Mouse (Mus musculus) liver, postnatal 0 days (tissue): Measurements from ENCODE around the gene Dhx35. TPM values are rescaled to one million over a fixed set of nuclear protein-coding genes. Genes with fewer than 3 reads are reported as not detected.

ENCODE experiments used
- ATAC-seq: fragments of 200-750 bp; cut with Nextera tagmentation; 2 replicates; pipeline ENCODE4 v1.8.0; 2017; ENCODE audit warnings: mild to moderate bottlenecking, moderate library complexity
- DNase-seq: peaks from one replicate; pipeline ENCODE4 v3.0.0-alpha.2; 2016
- H3K27ac ChIP-seq: fragments of 300-500 bp; sonication (generic); 2 replicates; pipeline ENCODE4 v1.5.1; 2014; ENCODE audit warnings: antibody characterized with exemption, moderate library complexity, mild to moderate bottlenecking, low read depth
- H3K27me3 ChIP-seq: fragments of 300-500 bp; sonication (generic); 2 replicates; pipeline ENCODE4 v1.6.1; 2014; ENCODE audit warnings: low read length, control low read depth, mixed read lengths; ENCODE audit not compliant: insufficient read depth
- H3K36me3 ChIP-seq: fragments of 300-500 bp; sonication (generic); replicated peaks from 2 replicates; pipeline ENCODE4 v1.6.1; 2014; ENCODE audit warnings: mild to moderate bottlenecking, control low read depth, low read length, moderate library complexity, mixed read lengths; ENCODE audit not compliant: insufficient read depth
- H3K4me1 ChIP-seq: fragments of 300-500 bp; sonication (generic); 2 replicates; pipeline ENCODE4 v1.6.1; 2014; ENCODE audit warnings: antibody characterized with exemption, mild to moderate bottlenecking, control low read depth; ENCODE audit not compliant: insufficient read depth
- H3K4me2 ChIP-seq: fragments of 300-500 bp; sonication (generic); 2 replicates; pipeline ENCODE4 v1.6.1; 2014; ENCODE audit warnings: low read depth, mild to moderate bottlenecking, low read length, moderate library complexity, mixed read lengths
- H3K4me3 ChIP-seq: fragments of 300-500 bp; sonication (generic); 2 replicates; pipeline ENCODE4 v1.5.1; 2014; ENCODE audit warnings: low read depth, low read length
- H3K9ac ChIP-seq: fragments of 300-500 bp; sonication (generic); replicated peaks from 2 replicates; pipeline ENCODE4 v1.6.1; 2014; ENCODE audit warnings: mild to moderate bottlenecking, moderate library complexity
- H3K9me3 ChIP-seq: fragments of 300-500 bp; sonication (generic); 2 replicates; pipeline ENCODE4 v1.6.1; 2016; ENCODE audit warnings: mild to moderate bottlenecking, control low read depth, low read length, mixed read lengths
- CTCF ChIP-seq: sonication (generic); IDR thresholded peaks from 2 replicates; pipeline ENCODE4 v1.5.1; 2016; ENCODE audit warnings: antibody characterized with exemption, low read depth
- EP300 ChIP-seq: IDR thresholded peaks from 2 replicates; pipeline ENCODE4 v1.6.1; 2016; ENCODE audit warnings: antibody characterized with exemption, low read depth, mild to moderate bottlenecking
- WGBS: fragments of 180-500 bp; shearing (Covaris S2); extraction: QIAGEN DNeasy Blood & Tissue Kit; methylation state at CpG from one replicate; pipeline ENCODE4 v1.1.7; 2014; ENCODE audit not compliant: insufficient replicate concordance; 5-methylcytosine and 5-hydroxymethylcytosine counted together
- polyA plus RNA-seq: library from polyadenylated mRNA; unstranded; fragments of >200 nt; fragmentation: Nextera tagmentation; extraction: Ambion mirVana; gene quantifications from 2 replicates; pipeline ENCODE4 v1.2.1, GENCODE M21; 2015

The Dhx35 gene
- polyA plus RNA-seq, 1 experiment from 2014 or later, result 3.6 TPM

DNA sequence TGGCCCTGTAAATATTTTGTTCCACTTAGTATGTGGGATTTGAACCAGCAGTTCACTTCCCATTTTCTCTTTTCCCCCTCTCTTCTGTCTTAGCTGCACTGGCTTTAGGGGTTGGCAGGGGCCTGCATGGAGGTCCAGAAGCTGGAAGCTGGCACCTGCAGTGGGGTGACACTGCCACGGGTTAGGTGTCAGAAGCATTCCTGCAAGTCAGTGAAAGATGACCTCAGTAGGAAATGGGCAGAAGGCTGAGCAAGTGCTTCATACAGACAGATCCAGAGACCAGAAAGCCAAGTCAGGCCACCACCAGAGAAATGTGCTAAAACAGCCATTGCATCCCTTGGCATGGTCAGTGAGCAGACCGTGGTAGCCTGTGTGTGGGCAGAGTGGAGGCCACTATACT, 66.5 kb downstream of the Dhx35 start:
- peaks cover 9% of the 10 kb centered on the region for H3K36me3 ChIP-seq
- H3K27ac ChIP-seq, result no peak overlapping the region
- DNase-seq (no peak), ATAC-seq (no peak)
- H3K4me2 ChIP-seq, result no peak overlapping the region
- no peaks in the 10 kb centered on the region for H3K9me3 ChIP-seq
- no peak overlapping the region for H3K9ac ChIP-seq
- no peak overlapping the region for H3K4me3 ChIP-seq
- TF ChIP-seq EP300, result no peak
- TF ChIP-seq CTCF, result no peak
- no peaks in the 10 kb centered on the region for H3K27me3 ChIP-seq
- 82% methylated on average over 2 of the region's 2 CpGs for WGBS
- no peaks in the 10 kb centered on the region for H3K4me1 ChIP-seq

DNA sequence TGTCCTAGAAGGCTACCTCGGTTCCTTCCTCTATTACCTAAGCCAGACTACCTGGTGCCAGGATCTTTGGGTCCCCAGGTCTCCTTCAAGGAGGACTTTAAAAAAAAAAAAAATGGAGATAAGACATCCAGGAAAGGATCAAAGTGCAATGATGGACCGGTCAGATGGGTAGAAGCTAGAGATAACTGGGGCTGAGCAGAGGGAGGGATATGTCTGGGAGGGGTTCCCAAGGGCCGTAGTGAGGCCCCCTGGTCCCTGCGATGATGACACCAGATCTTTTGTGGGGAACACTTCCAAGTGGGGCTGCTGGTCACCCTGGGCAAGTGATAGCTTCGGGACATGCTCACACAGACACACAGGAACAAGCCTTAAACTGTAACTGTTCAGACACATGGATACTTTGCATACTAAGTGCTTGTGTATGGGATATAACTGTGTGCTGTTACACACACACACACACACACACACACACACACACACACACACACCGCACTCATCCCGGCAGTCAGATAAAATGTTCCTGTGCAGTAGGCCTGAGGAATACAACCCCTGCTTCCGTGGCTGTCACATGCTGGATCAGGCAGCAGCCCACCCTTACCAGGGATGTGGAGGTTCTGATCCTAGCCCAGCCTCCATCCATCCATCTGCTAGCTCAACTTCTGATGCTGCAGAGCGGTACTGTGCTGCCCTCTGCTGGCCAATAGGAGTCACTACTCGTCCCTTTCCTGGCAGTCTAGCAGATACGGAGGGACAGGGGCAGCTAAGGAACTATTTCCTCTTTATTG, 68.9 kb downstream of the Dhx35 start:
- Histone ChIP-seq H3K4me3 (no peak overlapping the region), H3K36me3 (no peaks in the 10 kb centered on the region), H3K9ac (no peak overlapping the region), H3K27me3 (no peaks in the 10 kb centered on the region), H3K27ac (no peak overlapping the region), H3K4me2 (no peak overlapping the region), H3K4me1 (no peaks in the 10 kb centered on the region), H3K9me3 (no peaks in the 10 kb centered on the region)
- TF ChIP-seq CTCF (peak; percentile 99), EP300 (no peak)
- WGBS, result 47% methylated on average over 11 of the region's 11 CpGs
- ATAC-seq (peak; percentile 56; the same call in 1 of the 2 replicates), DNase-seq (peak; percentile 68)

- DNase-seq (no peak), ATAC-seq (0 out of 2 replicates have a peak, but pooled peaks have one; percentile 10)
- Histone ChIP-seq H3K4me2 (no peak overlapping the region), H3K4me1 (no peaks in the 10 kb centered on the region), H3K36me3 (no peaks in the 10 kb centered on the region), H3K27me3 (no peaks in the 10 kb centered on the region), H3K9me3 (no peaks in the 10 kb centered on the region), H3K9ac (no peak overlapping the region), H3K27ac (no peak overlapping the region), H3K4me3 (no peak overlapping the region)
- 73% methylated on average over 4 of the region's 4 CpGs for WGBS
- TF ChIP-seq CTCF (no peak), EP300 (no peak)
These were observed 69.5 kb downstream of the Dhx35 start for GRCm38 (mm10) chr2:158864126-158864458.

DNA sequence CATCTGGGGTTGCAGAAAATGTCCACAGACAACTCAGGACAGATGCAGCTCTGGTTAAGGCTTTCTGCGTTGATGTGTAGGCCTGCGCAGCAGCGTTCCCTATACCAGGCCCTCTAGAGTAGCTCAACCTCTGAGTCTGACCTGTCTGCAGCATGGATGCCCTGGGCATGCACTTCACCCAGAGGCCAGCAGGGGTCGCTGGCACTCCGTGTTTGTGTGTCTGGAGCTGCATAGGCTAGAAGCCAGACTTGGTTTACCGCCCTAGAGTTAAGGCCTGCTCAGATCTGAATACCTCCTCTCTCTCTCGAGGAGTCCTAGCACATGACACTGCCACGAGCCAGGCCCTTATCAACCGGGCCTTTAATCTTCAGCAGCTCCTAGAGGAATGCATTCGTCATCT, 70.8 kb downstream of the Dhx35 start:
- peak; percentile 83 for DNase-seq
- Histone ChIP-seq H3K9me3 (no peaks in the 10 kb centered on the region), H3K4me3 (no peak overlapping the region), H3K27ac (no peak overlapping the region), H3K4me2 (no peak overlapping the region), H3K9ac (no peak overlapping the region), H3K36me3 (no peaks in the 10 kb centered on the region), H3K4me1 (no peaks in the 10 kb centered on the region), H3K27me3 (no peaks in the 10 kb centered on the region)
- peak; percentile 94 for TF ChIP-seq CTCF
- no peak for TF ChIP-seq EP300
- ATAC-seq, result no peak
- WGBS, result 27% methylated on average over 10 of the region's 10 CpGs

GRCm38 (mm10) chr2:158886571-158886970, 92.0 kb downstream of the Dhx35 start:
- no peaks in the 10 kb centered on the region for H3K9me3 ChIP-seq
- TF ChIP-seq CTCF, result peak; percentile 66
- no peak for TF ChIP-seq EP300
- H3K27ac ChIP-seq, result no peak overlapping the region
- H3K4me1 ChIP-seq, result no peaks in the 10 kb centered on the region
- WGBS, result 36% methylated on average over 6 of the region's 6 CpGs
- no peak overlapping the region for H3K9ac ChIP-seq
- no peaks in the 10 kb centered on the region for H3K27me3 ChIP-seq
- ATAC-seq, result no peak
- peak; percentile 35 for DNase-seq
- H3K36me3 ChIP-seq, result no peaks in the 10 kb centered on the region
- H3K4me3 ChIP-seq, result no peak overlapping the region
- no peak overlapping the region for H3K4me2 ChIP-seq

- no peak overlapping the region for H3K27ac ChIP-seq
- H3K4me3 ChIP-seq, result no peak overlapping the region
- ATAC-seq (no peak), DNase-seq (no peak)
- TF ChIP-seq EP300 (no peak), CTCF (no peak)
- no peaks in the 10 kb centered on the region for H3K4me1 ChIP-seq
- H3K27me3 ChIP-seq, result no peaks in the 10 kb centered on the region
- no peaks in the 10 kb centered on the region for H3K36me3 ChIP-seq
- no peak overlapping the region for H3K4me2 ChIP-seq
- H3K9me3 ChIP-seq, result no peaks in the 10 kb centered on the region
- 68% methylated on average over 5 of the region's 5 CpGs for WGBS
- H3K9ac ChIP-seq, result no peak overlapping the region
These were observed 93.9 kb downstream of the Dhx35 start for GRCm38 (mm10) chr2:158888531-158888930.
